Mouse (Mus musculus) layer of hippocampus, adult 18-20 months (tissue): ENCODE data around the gene Sphk1. TPM values are rescaled to one million over a fixed set of nuclear protein-coding genes. Genes with fewer than 3 reads are reported as not detected.
A peak's percentile ranks its signal among the peaks of the same experiment; 100 is the strongest.

Experiments
- DNase-seq, 2 experiments: peaks; one replicate each; pipeline ENCODE4 v3.0.0; 2022; ENCODE audit warnings: low spot score in 2 of 2
- total RNA-seq, 2 experiments: library from RNA; stranded (reverse); gene quantifications; 2 replicates each; pipeline ENCODE4 v1.2.3; 2021

The Sphk1 gene
- total RNA-seq, 2 experiments from 2014 or later, result 0.84 to 2.3 TPM

DNA sequence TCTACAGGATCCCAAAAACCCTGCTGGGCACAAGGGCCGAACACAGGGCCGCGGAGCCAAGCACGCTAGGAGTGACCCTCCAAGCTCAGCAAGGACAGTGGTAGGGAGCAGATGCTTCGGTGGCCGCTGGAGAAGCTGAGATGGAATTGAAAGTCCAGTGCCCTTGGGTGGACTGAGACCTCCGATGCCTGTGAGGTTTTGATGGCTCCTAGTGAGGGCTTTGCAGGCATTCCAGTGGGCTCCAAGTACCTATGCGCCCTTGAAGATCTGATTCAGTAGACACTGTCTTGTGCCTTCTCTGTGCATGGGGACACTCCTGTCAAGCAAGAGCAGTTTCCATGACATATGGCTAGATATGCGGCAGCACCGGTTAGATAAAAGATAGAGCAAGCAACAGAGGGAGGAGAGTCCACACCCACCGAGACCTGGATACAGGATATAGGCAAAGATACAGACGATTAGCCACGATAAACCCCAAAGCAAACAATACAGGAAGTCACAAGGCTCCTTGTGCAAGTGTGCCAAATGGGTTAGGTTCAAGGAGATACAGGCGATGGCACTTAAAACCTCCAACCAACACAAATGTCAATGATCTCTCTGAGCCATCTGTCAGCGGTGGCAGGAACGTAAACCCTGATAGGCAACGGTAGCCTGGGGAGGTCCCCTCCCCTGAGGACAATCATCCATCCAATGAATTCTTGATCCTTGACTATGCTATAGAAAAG, 24.4 kb upstream of the Sphk1 start:
- DNase-seq, result no peak

DNA sequence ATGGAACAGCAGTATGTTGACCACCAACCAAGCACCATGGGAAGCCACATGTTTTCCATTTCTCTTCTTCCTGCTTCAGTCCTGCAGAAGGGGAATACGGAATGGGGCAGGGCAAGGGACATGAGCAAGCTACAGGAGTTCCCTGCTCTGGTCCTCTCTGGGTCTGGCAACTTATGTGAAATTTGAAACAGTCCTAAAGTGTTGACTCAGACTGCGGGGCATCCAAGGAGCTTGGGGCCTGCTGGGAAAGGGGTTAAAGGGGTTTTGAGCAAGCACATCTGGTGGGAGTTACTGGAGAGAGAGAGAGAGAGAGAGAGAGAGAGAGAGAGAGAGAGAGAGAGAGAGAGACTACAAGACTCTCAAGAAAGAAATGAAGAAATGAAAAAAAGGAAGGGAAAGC, 22.0 kb upstream of the Sphk1 start:
- no peak for DNase-seq

- no peak for DNase-seq
Measured at GRCm38 (mm10) chr11:116511301-116511868, 19.3 kb upstream of the Sphk1 start.

DNA sequence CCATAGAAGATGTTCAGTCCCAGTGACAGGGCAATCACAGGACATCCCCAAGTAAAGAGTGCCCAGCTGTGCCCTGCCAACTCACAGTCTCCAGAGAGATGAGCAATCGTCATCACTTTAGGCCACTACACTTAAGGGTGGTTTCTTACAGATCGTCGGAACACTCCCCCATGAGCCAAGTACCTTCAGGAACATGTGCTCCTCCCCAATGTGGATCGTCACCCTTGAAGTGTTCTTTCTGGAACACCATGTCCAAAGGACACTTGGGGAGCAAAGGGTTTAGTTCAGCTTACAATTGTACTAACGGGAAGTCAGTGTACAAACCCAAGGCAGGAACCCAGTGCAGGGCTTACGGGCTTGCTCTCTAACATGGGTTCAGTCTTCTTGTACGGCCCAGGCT, 18.6 kb upstream of the Sphk1 start:
- no peak for DNase-seq

DNA sequence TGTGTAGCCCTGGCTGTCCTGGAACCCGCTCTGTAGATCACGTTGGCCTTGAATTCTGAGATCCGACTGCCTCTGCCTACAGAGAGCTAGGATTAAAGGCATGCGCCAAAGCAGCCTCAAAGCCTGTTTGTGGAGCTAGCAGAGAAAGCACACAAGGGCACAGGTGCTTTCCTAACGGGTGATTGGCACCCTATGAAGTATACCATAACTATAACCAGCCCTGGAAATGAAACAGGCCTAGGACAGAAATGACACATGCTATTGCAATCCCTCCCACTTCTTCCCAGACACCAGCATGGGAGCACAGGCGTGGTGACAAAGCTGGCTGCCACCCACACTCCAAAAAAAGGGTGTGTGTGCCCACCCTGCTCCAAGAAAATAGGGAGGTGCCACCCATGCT, 17.7 kb upstream of the Sphk1 start:
- peak in 1 of 2 experiments; percentile 70 for DNase-seq

DNA sequence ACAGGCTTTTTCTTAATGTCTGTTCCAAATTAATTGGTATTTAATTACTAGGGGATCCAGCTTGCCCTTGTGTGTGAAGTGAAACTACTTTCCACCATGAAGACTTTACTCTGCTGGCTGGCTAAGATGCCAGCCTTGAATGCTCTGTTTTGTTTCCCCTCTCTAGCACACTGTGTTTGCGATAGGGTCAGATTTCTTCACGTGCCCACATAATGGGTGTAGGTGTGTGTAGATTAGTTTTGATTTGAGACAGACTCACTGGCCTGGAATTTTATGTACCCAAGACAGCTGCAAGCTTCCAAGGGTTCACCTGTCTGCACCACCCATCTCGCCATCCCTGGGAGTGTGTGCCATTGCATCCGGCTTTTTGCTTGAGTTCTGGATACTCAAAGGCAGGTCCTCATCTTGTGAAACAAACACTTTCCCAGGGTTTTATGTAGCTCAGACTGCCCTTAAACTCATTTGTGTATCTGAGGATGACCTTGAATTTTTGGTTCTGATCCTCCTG, 17.1 kb upstream of the Sphk1 start:
- no peak for DNase-seq

GRCm38 (mm10) chr11:116515330-116516020, 15.2 kb upstream of the Sphk1 start:
- DNase-seq, result no peak

GRCm38 (mm10) chr11:116518482-116518881, 12.2 kb upstream of the Sphk1 start:
- no peak for DNase-seq

- DNase-seq, result no peak
Measured at GRCm38 (mm10) chr11:116521143-116521542, 9.6 kb upstream of the Sphk1 start.

DNA sequence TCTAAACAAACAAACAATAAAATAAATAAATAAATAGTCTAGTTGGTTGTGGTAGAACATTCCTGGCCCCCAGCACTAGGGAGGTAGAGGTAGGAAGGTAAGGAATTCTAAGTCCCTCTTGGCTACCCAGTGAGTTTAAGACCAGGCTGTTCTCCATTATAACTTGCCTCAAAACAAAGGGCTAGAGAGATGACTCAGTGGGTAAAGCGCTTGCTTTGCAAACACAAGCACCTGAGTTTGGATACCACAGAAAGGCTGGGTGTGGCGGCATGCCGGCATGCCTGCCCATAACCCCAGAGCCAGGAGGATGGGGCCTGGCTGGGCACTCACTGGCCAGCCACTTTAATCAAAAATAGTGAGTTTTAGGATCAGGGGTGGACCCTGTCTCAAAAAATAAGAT, 8.7 kb upstream of the Sphk1 start:
- DNase-seq, result no peak

GRCm38 (mm10) chr11:116522886-116523698, 7.6 kb upstream of the Sphk1 start:
- DNase-seq, result peak in 1 of 2 experiments; percentile 20

- DNase-seq, result peak in 1 of 2 experiments; percentile 1
Measured at GRCm38 (mm10) chr11:116523699-116524189, 7.0 kb upstream of the Sphk1 start.

DNA sequence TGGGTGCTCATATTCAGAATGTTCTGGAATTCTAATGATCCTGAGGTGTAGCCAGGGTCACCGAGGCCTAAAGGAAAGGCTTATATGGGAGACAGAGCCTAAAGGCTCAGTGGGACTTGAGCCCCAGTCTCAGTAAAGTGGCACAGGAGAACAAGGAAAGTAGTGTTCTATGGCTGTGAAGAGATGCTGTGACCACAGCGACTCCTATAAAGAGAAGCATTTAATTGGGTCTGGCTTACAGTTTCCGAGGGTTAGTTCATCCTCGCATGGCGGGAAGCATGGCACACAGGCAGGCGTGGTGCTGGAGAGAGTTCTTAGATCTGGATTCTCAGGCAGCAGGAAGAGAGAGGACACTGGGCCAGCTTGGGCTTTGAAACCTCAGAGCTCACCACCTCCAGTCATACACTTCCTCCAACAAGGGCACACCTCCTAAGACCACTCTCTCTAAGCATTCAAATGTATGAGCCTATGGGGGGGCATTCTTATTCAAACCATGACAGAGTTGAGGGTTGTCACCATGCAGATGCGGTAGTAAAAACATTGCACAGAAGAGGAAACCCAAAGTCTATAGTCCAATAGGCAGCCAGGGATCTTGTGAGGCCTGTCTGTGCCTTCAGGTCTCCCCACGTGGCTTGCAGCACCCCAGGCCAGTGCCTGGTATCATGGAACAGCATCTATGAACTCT, 1.9 kb upstream of the Sphk1 start:
- no peak for DNase-seq

GRCm38 (mm10) chr11:116531371-116532191, 856 bp downstream of the Sphk1 start:
- peak in 1 of 2 experiments; percentile 1 for DNase-seq

GRCm38 (mm10) chr11:116532262-116532809, 1.6 kb downstream of the Sphk1 start:
- no peak for DNase-seq

DNA sequence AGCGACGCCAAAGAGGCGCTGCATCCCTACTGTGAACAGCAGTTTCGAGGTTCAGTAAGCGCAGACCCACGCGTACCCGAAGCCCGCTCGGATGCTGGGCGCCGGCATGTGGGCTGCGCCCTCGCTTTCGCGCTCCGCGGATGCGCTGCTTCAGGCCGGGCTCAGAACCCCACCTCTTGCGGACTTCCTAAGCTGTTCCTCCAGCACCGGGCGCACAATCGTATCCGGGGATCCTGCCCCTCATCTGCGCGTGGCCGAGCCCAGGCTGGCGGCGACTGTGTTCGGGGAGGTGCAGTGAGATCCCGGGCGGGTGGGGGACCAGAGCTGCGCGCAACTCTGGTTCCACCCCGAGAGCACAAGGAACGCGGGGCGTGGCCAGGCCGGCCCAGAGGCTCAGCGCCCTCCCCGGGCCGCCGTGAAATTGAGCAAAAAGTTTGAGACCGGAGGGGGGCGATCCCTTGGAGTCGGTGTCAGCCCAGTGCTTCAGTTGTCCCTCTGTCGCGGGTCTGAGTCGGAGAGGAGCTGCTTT, 2.1 kb downstream of the Sphk1 start:
- peak in 1 of 2 experiments; percentile 40 for DNase-seq

GRCm38 (mm10) chr11:116533341-116534153, 2.8 kb downstream of the Sphk1 start:
- DNase-seq, result no peak
